Mouse (Mus musculus): ENCODE measurements at regions not wholly inside any gene's neighbourhood (a gene's known extent, or its start where the extent isn't known, plus 50 kb on each side); places are given as distances from the start of the nearest gene placed in this dataset.

GRCm38 (mm10) chr10:48135708-48136107, 1652.9 kb downstream of the Grik2 start:
- TF ChIP-seq CTCF (IDR thresholded peaks at IDR 0.05; ENCODE audit: borderline replicate concordance, extremely low read depth, insufficient read depth, insufficient read length) = no peak
- TF ChIP-seq POLR2A (IDR thresholded peaks at IDR 0.05; ENCODE audit: borderline replicate concordance, extremely low read depth, insufficient read depth, insufficient read length, poor library complexity, severe bottlenecking) = no peak

All from brain, embryonic 14.5 days (tissue).